Mouse (Mus musculus) spleen, adult 2 months (tissue): ENCODE results near the gene Grid2ip.

Experiments
- CTCF ChIP-seq: fragments of 200-500 bp; IDR thresholded peaks from 2 replicates; pipeline ENCODE4 v1.5.1; 2011; ENCODE audit warnings: mild to moderate bottlenecking, inconsistent platforms; ENCODE audit not compliant: insufficient read depth, insufficient read length, insufficient replicate concordance; ENCODE audit errors: extremely low read depth
- POLR2A ChIP-seq: fragments of 200-500 bp; IDR thresholded peaks from 2 replicates; pipeline ENCODE4 v1.6.1; 2011; ENCODE audit warnings: low read depth, low read length, inconsistent platforms

- TF ChIP-seq POLR2A = no peak
- TF ChIP-seq CTCF = no peak
Measured at GRCm38 (mm10) chr5:143404148-143404930, 47.2 kb downstream of the Grid2ip start.
